Mouse (Mus musculus) lung, adult 2 months (tissue): ENCODE data around the gene Syce1l. TPM values are rescaled to one million over a fixed set of nuclear protein-coding genes. Genes with fewer than 3 reads are reported as not detected.

Source experiments
- DNase-seq: peaks from one replicate; pipeline ENCODE4 v3.0.0; 2022
- H3K4me1 ChIP-seq: fragments of 200-500 bp; 2 replicates; pipeline ENCODE4 v1.6.1; 2011; ENCODE audit warnings: low read length; ENCODE audit not compliant: control insufficient read depth, insufficient read depth
- H3K4me3 ChIP-seq: fragments of 200-500 bp; replicated peaks from 2 replicates; pipeline ENCODE3; 2011; ENCODE audit warnings: low read depth, mild to moderate bottlenecking, control low read depth, low read length; ENCODE audit errors: extremely low read depth
- CTCF ChIP-seq: fragments of 200-500 bp; IDR thresholded peaks from 2 replicates; pipeline ENCODE4 v1.5.1; 2011; ENCODE audit warnings: mild to moderate bottlenecking, low read length, control low read depth; ENCODE audit not compliant: insufficient read depth
- POLR2A ChIP-seq: fragments of 200-500 bp; IDR thresholded peaks from 2 replicates; pipeline ENCODE4 v1.6.1; 2011; ENCODE audit warnings: low read depth, mild to moderate bottlenecking, control low read depth, low read length, borderline replicate concordance; ENCODE audit errors: extremely low read depth
- WGBS: fragments of 180-500 bp; shearing (Covaris S2); methylation state at CpG from one replicate; pipeline ENCODE4 v1.1.7; 2018; 5-methylcytosine and 5-hydroxymethylcytosine counted together
- polyA plus RNA-seq: library from polyadenylated mRNA; depleted of rRNA; stranded (reverse); fragments of >200 nt; gene quantifications from 2 replicates; pipeline ENCODE4 v1.2.3, GENCODE M21; 2012; rRNA removed

Syce1l gene
- 0.18 TPM in 1 of 2 replicates, not detected in the other for polyA plus RNA-seq

DNA sequence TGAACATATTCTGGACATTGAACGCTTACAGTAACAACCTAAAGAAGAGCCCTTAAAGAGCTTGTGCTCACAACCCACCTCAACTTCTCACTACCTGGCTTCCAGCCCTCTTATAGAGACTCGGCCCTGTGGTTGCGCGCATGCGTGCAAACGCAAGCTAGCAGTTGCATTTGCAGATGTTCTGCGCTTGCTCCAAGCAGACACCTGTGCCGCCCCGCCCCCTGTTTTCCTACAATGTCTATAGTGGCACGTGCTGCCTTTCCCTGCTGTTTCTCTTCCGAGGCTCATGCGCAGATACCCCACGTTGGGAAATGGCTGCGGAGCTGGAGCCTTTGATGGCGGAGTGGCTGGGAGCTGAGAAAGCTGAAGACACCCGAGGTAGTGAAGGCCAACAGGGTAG, at the start of gene Syce1l:
Gene Syce1l (plus strand): TSS at position 288 of the 400 bp plus-strand sequence.
- no peak within 1 kb of the TSS for H3K4me3 ChIP-seq
- no peak for TF ChIP-seq CTCF
- WGBS, result 93% methylated on average over 16 of the region's 16 CpGs
- DNase-seq, result no peak
- peaks cover 4% of the 10 kb centered on the region; the same call in 1 of the 2 replicates for H3K4me1 ChIP-seq

DNA sequence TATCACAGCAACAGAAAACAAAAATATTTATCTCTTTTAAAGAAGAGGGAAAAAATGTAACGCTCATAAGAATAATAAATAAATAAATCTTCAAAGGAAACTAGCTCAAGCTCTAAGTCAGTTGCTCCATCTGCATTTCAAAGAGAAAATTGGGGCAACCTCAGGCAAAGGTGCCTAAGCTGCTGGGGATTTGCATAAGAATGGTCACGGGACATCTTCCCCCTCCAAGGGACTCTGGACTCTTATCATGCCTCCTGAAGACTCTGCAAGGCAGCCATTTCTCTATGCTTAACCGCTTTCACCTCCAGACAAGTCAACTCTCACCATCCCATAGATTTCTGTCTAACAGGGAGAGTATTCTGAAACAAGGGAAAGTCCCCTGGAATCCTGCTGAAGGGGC, 44.6 kb upstream of the Syce1l start:
- no peak for TF ChIP-seq CTCF
- no peak for TF ChIP-seq POLR2A
- H3K4me3 ChIP-seq, result no peak overlapping the region
- 56% methylated on average over 3 of the region's 3 CpGs for WGBS
- no peaks in the 10 kb centered on the region for H3K4me1 ChIP-seq
- no peak for DNase-seq

DNA sequence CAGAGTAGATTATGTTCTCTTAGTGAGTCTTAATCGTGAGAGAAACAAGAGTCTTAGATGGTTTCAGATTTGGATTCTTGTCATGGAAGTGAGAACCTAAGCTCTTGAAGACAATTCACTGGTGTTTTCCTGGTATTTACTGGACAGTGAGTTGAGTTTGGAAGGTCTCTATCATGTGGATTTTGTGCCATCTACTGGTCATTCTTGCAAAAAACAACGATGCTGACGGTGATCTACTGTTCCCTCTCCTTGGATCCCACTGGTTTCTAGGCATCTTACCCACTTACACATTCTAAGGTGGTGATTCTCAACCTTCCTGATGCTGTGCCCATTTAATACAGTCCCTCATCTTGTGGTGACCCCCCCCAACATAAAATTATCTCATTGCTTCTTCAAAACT, 10.4 kb upstream of the Syce1l start:
- 6% methylated on average over 3 of the region's 3 CpGs for WGBS
- H3K4me3 ChIP-seq, result no peak overlapping the region
- H3K4me1 ChIP-seq, result peaks cover 7% of the 10 kb centered on the region
- DNase-seq, result no peak
- TF ChIP-seq POLR2A (no peak), CTCF (peak; percentile 26; the same call in 1 of the 2 replicates)

DNA sequence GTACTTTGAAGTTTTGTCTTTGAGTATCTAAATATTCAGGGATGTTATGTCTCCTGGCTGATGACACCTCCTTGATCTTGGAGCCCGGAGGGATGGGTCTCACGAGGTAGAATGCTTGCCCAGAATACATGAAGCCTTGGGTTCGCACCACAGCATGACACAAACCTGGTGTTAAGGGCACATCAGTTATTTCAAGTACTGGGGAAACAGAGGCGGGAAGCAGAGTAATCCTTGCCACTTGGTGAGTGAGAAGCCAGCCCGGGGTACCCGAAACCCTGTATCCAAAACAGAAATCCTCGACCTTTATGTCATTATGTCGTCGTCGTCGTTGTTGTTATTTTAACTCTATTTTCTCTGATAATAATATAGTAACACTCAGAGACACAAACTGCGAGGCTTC, 8.9 kb upstream of the Syce1l start:
- no peak for DNase-seq
- TF ChIP-seq CTCF (no peak), POLR2A (no peak)
- H3K4me1 ChIP-seq, result peaks cover 7% of the 10 kb centered on the region
- 24% methylated on average over 12 of the region's 12 CpGs for WGBS
- H3K4me3 ChIP-seq, result no peak overlapping the region

DNA sequence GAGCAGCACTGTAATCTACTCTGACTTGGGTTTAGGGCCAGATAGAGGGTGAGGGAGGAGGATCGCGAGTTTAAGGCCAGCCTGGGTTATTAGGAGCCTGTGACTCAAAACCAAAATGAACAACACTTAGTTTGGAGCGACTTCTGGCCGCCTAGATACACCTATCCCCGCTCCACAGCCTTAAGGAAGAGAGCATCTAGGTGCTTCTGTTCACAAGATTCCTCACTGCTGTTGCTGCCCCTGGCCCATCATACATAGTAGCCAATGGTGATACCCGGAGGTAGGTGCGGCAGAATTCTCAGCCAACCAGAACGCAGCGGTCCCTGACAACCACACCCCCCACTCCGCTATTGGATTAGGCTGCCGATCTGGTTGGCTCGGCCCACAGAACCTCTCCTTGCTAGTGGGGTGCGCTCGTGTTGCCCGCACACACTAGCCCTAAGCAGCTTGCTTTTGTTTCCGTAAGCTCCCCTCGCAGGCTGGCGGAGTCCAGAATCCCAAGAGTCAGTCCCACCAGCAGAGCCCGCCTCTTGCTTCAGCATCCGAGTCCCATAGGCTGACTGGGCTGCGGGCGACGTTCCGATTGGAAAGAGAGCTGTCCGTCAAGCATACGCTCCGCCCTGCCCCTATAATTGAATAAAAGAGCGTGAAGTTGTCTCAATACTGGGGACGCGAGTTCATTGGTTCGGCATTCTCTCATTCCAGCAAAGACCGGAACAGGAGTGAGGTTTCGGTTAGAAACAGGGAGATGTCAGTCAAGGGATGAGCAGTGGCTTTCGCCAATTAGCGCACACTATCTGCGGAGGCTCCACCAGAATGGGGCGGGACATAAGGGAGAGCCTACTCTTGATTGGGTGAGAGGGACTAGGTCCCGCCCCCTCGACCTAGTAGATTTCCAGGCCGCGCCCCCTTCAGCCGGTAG, 8.1 kb upstream of the Syce1l start, which contains the start of gene Mon1b:
Gene Mon1b (plus strand): TSS at position 918 of the 922 bp plus-strand sequence.
- TF ChIP-seq POLR2A (peak; percentile 63; the same call in 1 of the 2 replicates), CTCF (no peak)
- peak; percentile 99 for DNase-seq
- WGBS, result under 1% methylated on average over 42 of the region's 42 CpGs
- Histone ChIP-seq H3K4me3 (peak within 1 kb of the TSS; percentile 91), H3K4me1 (peaks cover 9% of the 10 kb centered on the region)

DNA sequence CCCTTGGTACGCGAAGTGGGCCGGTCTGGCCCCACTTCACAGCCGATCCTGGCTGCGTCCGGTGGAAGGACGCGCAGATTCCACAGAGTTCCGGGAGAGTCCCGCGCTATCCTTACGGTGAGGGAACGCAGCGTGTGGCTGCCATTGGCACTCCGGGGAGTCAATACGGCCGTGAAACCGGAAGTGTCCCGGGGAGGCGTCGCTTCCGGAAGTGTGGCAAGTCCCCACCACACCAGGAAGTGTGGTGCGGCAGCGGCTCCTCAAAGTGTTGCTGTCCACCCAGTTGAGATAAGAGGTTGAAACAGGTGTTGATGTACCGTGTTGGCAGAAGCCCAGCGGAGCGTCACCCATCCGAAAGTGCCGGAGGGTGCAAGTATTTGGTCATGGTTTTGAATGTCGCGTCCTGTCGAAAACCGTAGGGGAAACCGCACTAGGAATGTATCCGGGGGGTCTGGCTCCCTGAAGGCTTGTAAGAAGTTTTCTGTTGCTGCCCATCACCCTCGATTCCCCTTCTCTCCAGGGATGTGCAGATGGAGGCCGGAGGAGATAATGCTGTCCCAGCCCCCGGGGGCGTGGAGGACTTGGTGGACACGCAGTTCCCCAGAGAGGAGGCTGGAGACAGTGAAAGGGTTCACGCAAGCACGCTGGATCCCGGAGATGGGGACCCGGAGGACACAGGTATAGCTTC, 7.3 kb upstream of the Syce1l start:
- 1% methylated on average over 44 of the region's 44 CpGs for WGBS
- peaks cover 11% of the 10 kb centered on the region for H3K4me1 ChIP-seq
- H3K4me3 ChIP-seq, result peak overlapping the region; percentile 89
- no peak for DNase-seq
- TF ChIP-seq CTCF (no peak), POLR2A (peak; percentile 88)

DNA sequence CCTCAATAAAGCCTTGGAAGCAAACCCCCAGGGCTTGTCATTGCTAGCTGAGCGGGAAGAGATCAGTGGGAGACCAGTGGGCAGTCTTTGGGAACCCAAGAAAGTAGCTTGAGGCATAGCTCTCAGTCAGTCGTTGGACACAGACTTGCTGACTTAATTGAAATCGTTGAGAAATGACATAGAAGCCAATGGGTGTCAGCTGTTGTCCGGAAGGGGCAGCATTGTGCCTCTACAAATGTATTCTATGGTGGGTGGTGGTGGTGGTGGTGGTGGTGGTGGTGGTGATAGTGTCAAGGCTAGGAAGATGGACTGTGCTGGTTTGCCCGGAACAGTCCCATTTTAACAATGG, 6.8 kb upstream of the Syce1l start:
- 34% methylated on average over 5 of the region's 5 CpGs for WGBS
- no peak for TF ChIP-seq CTCF
- no peak for TF ChIP-seq POLR2A
- peak overlapping the region; percentile 89 for H3K4me3 ChIP-seq
- peaks cover 11% of the 10 kb centered on the region for H3K4me1 ChIP-seq
- DNase-seq, result no peak

DNA sequence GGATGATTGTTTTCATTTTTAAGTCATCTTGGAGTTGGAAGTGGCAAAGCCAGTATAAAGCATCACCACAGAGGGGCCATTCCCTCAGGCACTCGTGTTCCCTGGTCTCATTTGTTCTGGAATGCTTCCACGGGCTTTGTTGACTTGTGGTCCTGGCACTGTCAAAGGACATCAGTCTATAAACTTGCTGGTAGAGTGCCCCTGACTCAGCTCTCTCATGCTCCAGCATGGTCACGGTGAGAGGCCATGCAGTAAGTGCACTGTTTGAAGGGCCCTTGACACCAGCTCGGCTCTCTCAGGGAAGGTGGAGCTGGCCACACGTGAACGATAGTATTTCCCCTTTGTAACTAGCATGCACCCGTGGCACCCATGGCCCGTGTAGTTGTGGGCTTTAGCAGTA, 2.7 kb upstream of the Syce1l start:
- 69% methylated on average over 8 of the region's 8 CpGs for WGBS
- DNase-seq, result peak; percentile 39
- TF ChIP-seq POLR2A (no peak), CTCF (no peak)
- Histone ChIP-seq H3K4me1 (peaks cover 8% of the 10 kb centered on the region), H3K4me3 (no peak overlapping the region)

DNA sequence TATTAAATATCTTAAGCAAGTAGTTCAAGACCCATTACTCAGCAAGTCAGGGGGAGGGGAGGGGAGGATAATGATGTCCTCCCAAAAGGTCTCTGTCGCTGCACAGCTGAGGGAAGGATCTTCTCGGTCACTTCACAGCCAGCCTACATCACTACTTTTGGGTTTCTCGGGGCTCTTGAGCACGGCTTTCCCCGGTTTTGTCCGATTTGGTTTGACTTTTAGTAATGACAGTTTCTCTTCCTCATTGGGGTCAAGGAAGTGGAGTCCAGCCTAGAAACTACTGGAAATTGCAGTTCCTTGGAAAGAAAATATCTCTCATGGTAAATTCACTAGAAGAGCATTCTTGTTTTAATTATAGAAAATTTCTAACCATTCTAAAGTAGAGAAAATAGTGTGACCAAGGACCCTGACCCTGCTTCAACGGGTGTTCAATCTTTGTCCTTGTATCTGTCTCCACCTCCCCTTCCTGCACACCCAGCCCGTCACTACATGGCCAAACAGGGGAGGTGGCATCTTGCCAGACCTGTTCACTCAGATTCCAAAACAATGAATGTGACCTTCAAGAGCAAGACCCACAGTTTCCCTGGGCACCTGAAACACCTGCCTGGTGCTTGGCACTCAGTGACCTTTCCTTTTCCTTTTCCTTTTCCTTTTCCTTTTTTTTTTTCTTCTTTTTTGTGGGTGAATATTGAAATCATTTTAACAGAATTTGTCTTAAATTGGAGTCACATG, 632 bp downstream of the Syce1l start:
- no peak for DNase-seq
- Histone ChIP-seq H3K4me3 (no peak overlapping the region), H3K4me1 (peaks cover 4% of the 10 kb centered on the region; the same call in 1 of the 2 replicates)
- 68% methylated on average over 8 of the region's 8 CpGs for WGBS
- no peak for TF ChIP-seq POLR2A
- no peak for TF ChIP-seq CTCF
